ENCODE assay signal across 9 mouse cellular contexts in genomic region chr2:30084632-30085031, GRCm38 (mm10). TPM values are rescaled to one million over a fixed set of nuclear protein-coding genes. Genes with fewer than 3 reads are reported as not detected.
DNase-seq lines count a peak whose midpoint lies in the region; ATAC-seq and TF ChIP-seq lines count a peak whose summit lies in the region.
"Had no signal": no experiment of that assay in that cellular context is flagged by ENCODE, and none has a peak within 500 bp of the region (broad histone marks: within the 10 kb centered on the region; RNA-seq: fewer than 3 reads in every experiment).

No protein-coding gene starts in this region.

- no peak for TF ChIP-seq EP300 in heart, adult 2 months (IDR thresholded peaks at IDR 0.05; ENCODE audit: insufficient read depth, low read depth, low read length)

- TF ChIP-seq POLR2A in heart, adult 2 months (IDR thresholded peaks at IDR 0.05; ENCODE audit: insufficient read depth, low read depth, low read length), result no peak

- peaks cover 17% of the 10 kb centered on the region for H3K36me3 ChIP-seq in heart, embryonic 13.5 days
- no peaks in the 10 kb centered on the region for H3K36me3 ChIP-seq in heart, adult 2 months (ENCODE audit: control insufficient read depth, insufficient read depth, low read length)
- H3K36me3 ChIP-seq in embryonic facial prominence, embryonic 12.5 days, result no peaks in the 10 kb centered on the region
- H3K36me3 ChIP-seq in intestine, embryonic 15.5 days, result 0 out of 2 replicates have a peak, but pooled peaks cover 4% of the 10 kb centered on the region
- no peaks in the 10 kb centered on the region for H3K36me3 ChIP-seq in midbrain, embryonic 16.5 days (ENCODE audit: control insufficient read depth, insufficient read depth, low read length)

- peaks cover 17% of the 10 kb centered on the region for H3K4me1 ChIP-seq in heart, embryonic 13.5 days
- no peaks in the 10 kb centered on the region; the same call in 1 of the 2 replicates for H3K4me1 ChIP-seq in heart, adult 2 months (ENCODE audit: control insufficient read depth, insufficient read depth, low read length)
- H3K4me1 ChIP-seq in embryonic facial prominence, embryonic 12.5 days, result peaks cover 5% of the 10 kb centered on the region; the same call in 1 of the 2 replicates
- H3K4me1 ChIP-seq in intestine, embryonic 15.5 days (replicated peaks), result 0 out of 2 replicates have a peak, but pooled peaks cover 10% of the 10 kb centered on the region
- peaks cover 3% of the 10 kb centered on the region; the same call in 1 of the 2 replicates for H3K4me1 ChIP-seq in midbrain, embryonic 16.5 days (ENCODE audit: control insufficient read depth, insufficient read depth, low read length)

- no peaks in the 10 kb centered on the region for H3K9me3 ChIP-seq in heart, embryonic 13.5 days
- H3K9me3 ChIP-seq in embryonic facial prominence, embryonic 12.5 days, result no peaks in the 10 kb centered on the region
- H3K9me3 ChIP-seq in intestine, embryonic 15.5 days, result no peaks in the 10 kb centered on the region
- H3K9me3 ChIP-seq in midbrain, embryonic 16.5 days (replicated peaks; ENCODE audit: control insufficient read depth, low read length, poor library complexity, severe bottlenecking), result no peaks in the 10 kb centered on the region

- H3K27ac ChIP-seq in heart, embryonic 13.5 days (replicated peaks), result no peak overlapping the region
- H3K27ac ChIP-seq in heart, adult 2 months, result no peak overlapping the region
- no peak overlapping the region for H3K27ac ChIP-seq in embryonic facial prominence, embryonic 12.5 days
- H3K27ac ChIP-seq in intestine, embryonic 15.5 days, result no peak overlapping the region
- H3K27ac ChIP-seq in midbrain, embryonic 16.5 days (ENCODE audit: low read length), result no peak overlapping the region

- no peaks in the 10 kb centered on the region for H3K27me3 ChIP-seq in heart, embryonic 13.5 days (replicated peaks)
- no peaks in the 10 kb centered on the region for H3K27me3 ChIP-seq in heart, adult 2 months (ENCODE audit: control insufficient read depth, insufficient read depth, low read length)
- H3K27me3 ChIP-seq in embryonic facial prominence, embryonic 12.5 days, result no peaks in the 10 kb centered on the region
- H3K27me3 ChIP-seq in intestine, embryonic 15.5 days (replicated peaks), result no peaks in the 10 kb centered on the region
- H3K27me3 ChIP-seq in midbrain, embryonic 16.5 days (ENCODE audit: control insufficient read depth, insufficient read depth, low read depth, low read length), result no peaks in the 10 kb centered on the region

- H3K4me2 ChIP-seq in heart, embryonic 13.5 days, result peak overlapping the region; percentile 58
- H3K4me2 ChIP-seq in embryonic facial prominence, embryonic 12.5 days (replicated peaks), result peak overlapping the region; percentile 45
- H3K4me2 ChIP-seq in intestine, embryonic 15.5 days (replicated peaks), result peak overlapping the region; percentile 57
- peak overlapping the region; percentile 46 for H3K4me2 ChIP-seq in midbrain, embryonic 16.5 days (ENCODE audit: low read length)

- intact Hi-C loops in heart, adult 2 months (cut with DNase I), result no loop called here

- H3K9ac ChIP-seq in heart, embryonic 13.5 days, result peak overlapping the region; percentile 69
- no peak overlapping the region for H3K9ac ChIP-seq in heart, adult 2 months (ENCODE audit: low read depth, low read length)
- no peak overlapping the region; the same call in 1 of the 2 replicates for H3K9ac ChIP-seq in embryonic facial prominence, embryonic 12.5 days
- peak overlapping the region; percentile 34 for H3K9ac ChIP-seq in intestine, embryonic 15.5 days
- peak overlapping the region; percentile 27 for H3K9ac ChIP-seq in midbrain, embryonic 16.5 days (ENCODE audit: low read depth, low read length)

- no peaks in the 10 kb centered on the region for H3K79me2 ChIP-seq in heart, adult 2 months (replicated peaks; ENCODE audit: control insufficient read depth, insufficient read depth, low read length)

- no peak for DNase-seq in heart, adult 2 months
- DNase-seq in left cerebral cortex, adult 18-20 months (ENCODE audit: low spot score in 2 of 2), result no peak
- no peak for DNase-seq in gastrocnemius, postnatal 10 days
- DNase-seq in layer of hippocampus, adult 9-11 months, result no peak
- DNase-seq: layer of hippocampus, postnatal 36 days had no signal

- 24% methylated on average over 12 of the region's 12 CpGs for WGBS in heart, embryonic 13.5 days
- 50% methylated on average over 12 of the region's 12 CpGs for WGBS in heart, adult 2 months
- WGBS in embryonic facial prominence, embryonic 12.5 days, result 8% methylated on average over 12 of the region's 12 CpGs
- WGBS in intestine, embryonic 15.5 days, result 23% methylated on average over 12 of the region's 12 CpGs
- WGBS in midbrain, embryonic 16.5 days, result 6% methylated on average over 12 of the region's 12 CpGs

- no peak for TF ChIP-seq CTCF in heart, adult 2 months (IDR thresholded peaks at IDR 0.05)

- no peak; the same call in 1 of the 2 replicates for ATAC-seq in heart, embryonic 13.5 days (ENCODE audit: extremely low read depth, insufficient number of reproducible peaks, low FRiP score, low TSS enrichment)
- 0 out of 2 replicates have a peak, but pooled peaks have one; percentile 57 for ATAC-seq in embryonic facial prominence, embryonic 12.5 days (ENCODE audit: insufficient number of reproducible peaks, insufficient read depth, low FRiP score, low TSS enrichment)
- ATAC-seq in intestine, embryonic 15.5 days, result peak; percentile 57
- no peak for ATAC-seq in midbrain, embryonic 16.5 days

- H3K4me3 ChIP-seq in heart, embryonic 13.5 days, result peak overlapping the region; percentile 29
- H3K4me3 ChIP-seq in heart, adult 2 months, result no peak overlapping the region
- peak overlapping the region; percentile 15; the same call in 1 of the 2 replicates for H3K4me3 ChIP-seq in embryonic facial prominence, embryonic 12.5 days
- H3K4me3 ChIP-seq in intestine, embryonic 15.5 days (replicated peaks), result peak overlapping the region; percentile 20
- peak overlapping the region; percentile 4; the same call in 1 of the 2 replicates for H3K4me3 ChIP-seq in midbrain, embryonic 16.5 days (ENCODE audit: low read depth, low read length)

RNA-seq across cellular contexts. Expression of gene Pkn3, which starts 7.1 kb away (rescaled TPM):
- polyA plus RNA-seq in heart, embryonic 13.5 days (2015; fragmentation: Nextera tagmentation; extraction: Ambion mirVana), result 13.1 and 13.2 TPM in 2 replicates
- total RNA-seq in heart, adult 2 months (2021), result 10 to 100 TPM in 1 of 2 experiments, 1 to 10 TPM in 1; 8.8 to 10.4 TPM
- 13.6 and 15.0 TPM in 2 replicates for polyA plus RNA-seq in heart, adult 2 months (2012; rRNA removed)
- polyA plus RNA-seq in embryonic facial prominence, embryonic 12.5 days (2016; fragmentation: Nextera tagmentation; extraction: Ambion mirVana), result 9.3 and 11.6 TPM in 2 replicates
- 10.6 and 11.1 TPM in 2 replicates for polyA plus RNA-seq in intestine, embryonic 15.5 days (2015; fragmentation: Nextera tagmentation; extraction: Ambion mirVana)
- polyA plus RNA-seq in midbrain, embryonic 16.5 days (2015; fragmentation: Nextera tagmentation; extraction: Ambion mirVana), result 1.5 and 2.1 TPM in 2 replicates
- total RNA-seq in left cerebral cortex, adult 18-20 months (2021), result 1 to 10 TPM; 3.8 TPM
- 1 to 10 TPM; 4.5 to 8.3 TPM for total RNA-seq in gastrocnemius, postnatal 10 days (2021)

RNA-seq across cellular contexts. Expression of gene Zdhhc12, which starts 8.8 kb away (rescaled TPM):
- 36.5 and 45.5 TPM in 2 replicates for polyA plus RNA-seq in heart, embryonic 13.5 days (2015; fragmentation: Nextera tagmentation; extraction: Ambion mirVana)
- 1 to 10 TPM; 2.8 to 3.6 TPM for total RNA-seq in heart, adult 2 months (2021)
- 10.3 and 15.8 TPM in 2 replicates for polyA plus RNA-seq in heart, adult 2 months (2012; rRNA removed)
- 26.8 and 27.7 TPM in 2 replicates for polyA plus RNA-seq in embryonic facial prominence, embryonic 12.5 days (2016; fragmentation: Nextera tagmentation; extraction: Ambion mirVana)
- polyA plus RNA-seq in intestine, embryonic 15.5 days (2015; fragmentation: Nextera tagmentation; extraction: Ambion mirVana), result 59.8 and 70.4 TPM in 2 replicates
- 21.1 and 26.9 TPM in 2 replicates for polyA plus RNA-seq in midbrain, embryonic 16.5 days (2015; fragmentation: Nextera tagmentation; extraction: Ambion mirVana)
- 1 to 10 TPM; 6.1 to 6.7 TPM for total RNA-seq in left cerebral cortex, adult 18-20 months (2021)
- total RNA-seq in gastrocnemius, postnatal 10 days (2021), result 1 to 10 TPM; 3.4 to 4.2 TPM

RNA-seq across cellular contexts. Expression of gene Set, which starts 27.5 kb away (rescaled TPM):
- 214 and 239 TPM in 2 replicates for polyA plus RNA-seq in heart, embryonic 13.5 days (2015; fragmentation: Nextera tagmentation; extraction: Ambion mirVana)
- total RNA-seq in heart, adult 2 months (2021), result 10 to 100 TPM; 88.7 to 96.7 TPM
- polyA plus RNA-seq in heart, adult 2 months (2012; rRNA removed), result 21.9 and 36.4 TPM in 2 replicates
- polyA plus RNA-seq in embryonic facial prominence, embryonic 12.5 days (2016; fragmentation: Nextera tagmentation; extraction: Ambion mirVana), result 644 and 679 TPM in 2 replicates
- 437 and 494 TPM in 2 replicates for polyA plus RNA-seq in intestine, embryonic 15.5 days (2015; fragmentation: Nextera tagmentation; extraction: Ambion mirVana)
- 314 and 357 TPM in 2 replicates for polyA plus RNA-seq in midbrain, embryonic 16.5 days (2015; fragmentation: Nextera tagmentation; extraction: Ambion mirVana)
- total RNA-seq in left cerebral cortex, adult 18-20 months (2021), result 100 to 1,000 TPM; 191 to 199 TPM
- 100 to 1,000 TPM; 128 to 134 TPM for total RNA-seq in gastrocnemius, postnatal 10 days (2021)

RNA-seq across cellular contexts. Expression of gene Wdr34, which starts 36.0 kb away (rescaled TPM):
- polyA plus RNA-seq in heart, embryonic 13.5 days (2015; fragmentation: Nextera tagmentation; extraction: Ambion mirVana), result 17.9 and 18.8 TPM in 2 replicates
- total RNA-seq in heart, adult 2 months (2021), result 1 to 10 TPM; 6.4 TPM
- 10.3 and 11.6 TPM in 2 replicates for polyA plus RNA-seq in heart, adult 2 months (2012; rRNA removed)
- 43.9 and 46.0 TPM in 2 replicates for polyA plus RNA-seq in embryonic facial prominence, embryonic 12.5 days (2016; fragmentation: Nextera tagmentation; extraction: Ambion mirVana)
- polyA plus RNA-seq in intestine, embryonic 15.5 days (2015; fragmentation: Nextera tagmentation; extraction: Ambion mirVana), result 20.9 and 24.7 TPM in 2 replicates
- 82.5 and 85.9 TPM in 2 replicates for polyA plus RNA-seq in midbrain, embryonic 16.5 days (2015; fragmentation: Nextera tagmentation; extraction: Ambion mirVana)
- 10 to 100 TPM; 39.5 to 45.2 TPM for total RNA-seq in left cerebral cortex, adult 18-20 months (2021)
- 1 to 10 TPM; 4.7 to 5.4 TPM for total RNA-seq in gastrocnemius, postnatal 10 days (2021)

RNA-seq across cellular contexts. Expression of gene Zer1, which starts 39.8 kb away (rescaled TPM):
- polyA plus RNA-seq in heart, embryonic 13.5 days (2015; fragmentation: Nextera tagmentation; extraction: Ambion mirVana), result 5.6 and 6.3 TPM in 2 replicates
- 10 to 100 TPM; 21.9 to 26.6 TPM for total RNA-seq in heart, adult 2 months (2021)
- polyA plus RNA-seq in heart, adult 2 months (2012; rRNA removed), result 45.1 TPM in 2 replicates
- polyA plus RNA-seq in embryonic facial prominence, embryonic 12.5 days (2016; fragmentation: Nextera tagmentation; extraction: Ambion mirVana), result 11.6 and 12.2 TPM in 2 replicates
- 5.0 and 5.6 TPM in 2 replicates for polyA plus RNA-seq in intestine, embryonic 15.5 days (2015; fragmentation: Nextera tagmentation; extraction: Ambion mirVana)
- polyA plus RNA-seq in midbrain, embryonic 16.5 days (2015; fragmentation: Nextera tagmentation; extraction: Ambion mirVana), result 13.1 and 13.5 TPM in 2 replicates
- 100 to 1,000 TPM; 146 to 156 TPM for total RNA-seq in left cerebral cortex, adult 18-20 months (2021)
- 10 to 100 TPM; 18.9 to 21.7 TPM for total RNA-seq in gastrocnemius, postnatal 10 days (2021)

Comparison
In these comparisons a context has a peak if more than half of its experiments do, and no peak if none do; other contexts are left out.
1. H3K9ac ChIP-seq: peak in heart, embryonic 13.5 days (single experiment), intestine, embryonic 15.5 days (single experiment) and midbrain, embryonic 16.5 days (single experiment); none in heart, adult 2 months (single experiment) and embryonic facial prominence, embryonic 12.5 days (single experiment).
2. ATAC-seq: peak in embryonic facial prominence, embryonic 12.5 days (single experiment) and intestine, embryonic 15.5 days (single experiment); none in heart, embryonic 13.5 days (single experiment) and midbrain, embryonic 16.5 days (single experiment).
3. Peak in every context shown above with its lines, with median percentiles within 50 percentile points of each other: H3K4me2 ChIP-seq.